Mouse (Mus musculus): ENCODE data around the gene L1cam. TPM values are rescaled to one million over a fixed set of nuclear protein-coding genes. Genes with fewer than 3 reads are reported as not detected.

Gene L1cam
- total and polyA plus RNA-seq, 3 experiments: 2.1 to 3.7 (median 2.9) TPM

DNA sequence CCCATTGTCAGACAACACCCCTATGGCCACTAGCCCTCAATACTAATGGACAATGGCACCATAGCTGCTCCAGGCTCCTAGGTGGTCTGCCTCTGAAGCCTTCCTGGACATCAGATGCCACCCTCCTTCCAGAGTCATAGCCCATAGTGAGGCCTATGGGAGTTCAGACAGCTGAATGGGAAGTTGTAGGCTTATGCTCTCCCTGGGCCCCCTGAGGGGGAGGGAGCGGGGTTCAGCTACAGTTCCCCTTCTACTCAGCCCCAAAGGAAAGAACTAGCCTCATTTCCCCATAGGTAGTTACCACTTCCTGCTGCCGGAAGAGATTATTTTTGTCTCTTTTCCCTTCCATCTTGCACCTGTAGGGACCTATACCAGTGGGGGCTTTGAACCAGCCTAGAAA is 15.7 kb upstream of the L1cam start:
- Histone ChIP-seq H3K27me3 (ENCODE audit: control insufficient read depth, insufficient read depth, low read length) (no peaks in the 10 kb centered on the region), H3K79me2 (replicated peaks; ENCODE audit: control insufficient read depth, insufficient read depth, low read length) (no peaks in the 10 kb centered on the region), H3K4me3 (no peak overlapping the region), H3K4me1 (ENCODE audit: control insufficient read depth, insufficient read depth, low read length) (peaks cover 1% of the 10 kb centered on the region; the same call in 1 of the 2 replicates), H3K27ac (no peak overlapping the region), H3K9ac (ENCODE audit: low read depth, low read length) (no peak overlapping the region), H3K36me3 (ENCODE audit: control insufficient read depth, insufficient read depth, low read length) (no peaks in the 10 kb centered on the region)
- WGBS: 71% methylated on average over 2 of the region's 2 CpGs
- TF ChIP-seq CTCF (IDR thresholded peaks at IDR 0.05): no peak
- no peak for TF ChIP-seq POLR2A (IDR thresholded peaks at IDR 0.05; ENCODE audit: insufficient read depth, low read depth, low read length)
- TF ChIP-seq EP300 (IDR thresholded peaks at IDR 0.05; ENCODE audit: insufficient read depth, low read depth, low read length): no peak
- peak in 1 of 2 experiments; percentile 41 for DNase-seq
- intact Hi-C loops (cut with DNase I): no loop called here

DNA sequence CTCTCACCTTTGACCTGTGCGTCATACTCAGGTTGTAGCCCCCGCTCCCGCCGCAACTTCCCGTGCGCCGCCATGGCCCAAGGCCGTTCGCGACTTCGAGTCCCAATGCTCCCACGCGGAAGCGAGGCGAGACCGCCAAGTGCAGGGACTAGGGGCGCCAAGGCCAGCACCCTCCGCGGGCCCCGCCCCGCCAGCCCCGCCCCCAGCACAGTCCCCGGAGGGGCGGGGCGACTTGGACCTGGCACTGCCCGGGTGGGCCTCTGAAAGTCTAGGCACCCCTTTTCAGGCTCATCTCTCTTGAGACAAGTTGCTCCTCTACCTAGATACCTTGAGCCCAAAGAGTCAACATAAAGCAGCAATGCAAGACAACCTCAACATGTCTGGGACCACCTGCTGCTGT is 15.3 kb upstream of the L1cam start:
- Histone ChIP-seq H3K4me3 (no peak overlapping the region), H3K27ac (no peak overlapping the region), H3K9ac (ENCODE audit: low read depth, low read length) (no peak overlapping the region), H3K4me1 (ENCODE audit: control insufficient read depth, insufficient read depth, low read length) (peaks cover 1% of the 10 kb centered on the region; the same call in 1 of the 2 replicates), H3K27me3 (ENCODE audit: control insufficient read depth, insufficient read depth, low read length) (no peaks in the 10 kb centered on the region), H3K36me3 (ENCODE audit: control insufficient read depth, insufficient read depth, low read length) (no peaks in the 10 kb centered on the region), H3K79me2 (replicated peaks; ENCODE audit: control insufficient read depth, insufficient read depth, low read length) (no peaks in the 10 kb centered on the region)
- DNase-seq: peak in 1 of 2 experiments; percentile 52
- intact Hi-C loops (cut with DNase I): no loop called here
- WGBS: 23% methylated on average over 26 of the region's 26 CpGs
- no peak for TF ChIP-seq POLR2A (IDR thresholded peaks at IDR 0.05; ENCODE audit: insufficient read depth, low read depth, low read length)
- no peak for TF ChIP-seq CTCF (IDR thresholded peaks at IDR 0.05)
- no peak for TF ChIP-seq EP300 (IDR thresholded peaks at IDR 0.05; ENCODE audit: insufficient read depth, low read depth, low read length)

GRCm38 (mm10) chrX:73910451-73910850 is 14.5 kb upstream of the L1cam start:
- no peak for DNase-seq
- peaks cover 1% of the 10 kb centered on the region; the same call in 1 of the 2 replicates for H3K4me1 ChIP-seq (ENCODE audit: control insufficient read depth, insufficient read depth, low read length)
- no peak overlapping the region for H3K9ac ChIP-seq (ENCODE audit: low read depth, low read length)
- intact Hi-C loops (cut with DNase I): no loop called here
- H3K79me2 ChIP-seq (replicated peaks; ENCODE audit: control insufficient read depth, insufficient read depth, low read length): no peaks in the 10 kb centered on the region
- no peaks in the 10 kb centered on the region for H3K27me3 ChIP-seq (ENCODE audit: control insufficient read depth, insufficient read depth, low read length)
- no peaks in the 10 kb centered on the region for H3K36me3 ChIP-seq (ENCODE audit: control insufficient read depth, insufficient read depth, low read length)
- no peak for TF ChIP-seq CTCF (IDR thresholded peaks at IDR 0.05)
- no peak for TF ChIP-seq POLR2A (IDR thresholded peaks at IDR 0.05; ENCODE audit: insufficient read depth, low read depth, low read length)
- TF ChIP-seq EP300 (IDR thresholded peaks at IDR 0.05; ENCODE audit: insufficient read depth, low read depth, low read length): no peak
- H3K27ac ChIP-seq: no peak overlapping the region
- H3K4me3 ChIP-seq: no peak overlapping the region

DNA sequence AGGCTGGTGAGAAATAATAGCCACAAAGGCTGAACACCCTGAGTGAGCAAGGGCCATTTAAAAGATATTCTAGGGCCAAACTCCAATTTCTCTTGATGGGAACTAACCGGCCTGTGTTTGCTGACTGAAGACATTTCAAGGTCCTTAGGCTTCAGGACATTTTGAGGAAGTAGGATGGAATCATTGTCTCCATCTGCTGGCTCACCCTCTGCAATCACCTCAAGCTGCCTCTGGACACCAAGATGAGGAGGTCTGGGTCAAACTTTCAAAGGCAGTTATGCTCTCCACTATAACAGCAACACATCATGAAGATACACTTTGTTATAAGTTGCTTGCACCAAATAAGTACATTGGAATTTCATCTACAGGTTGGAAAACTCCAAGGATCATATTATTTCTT is 14.1 kb upstream of the L1cam start:
- H3K4me1 ChIP-seq (ENCODE audit: control insufficient read depth, insufficient read depth, low read length): peaks cover 1% of the 10 kb centered on the region; the same call in 1 of the 2 replicates
- WGBS: 82% methylated on average over 1 of the region's 1 CpGs
- no peaks in the 10 kb centered on the region for H3K79me2 ChIP-seq (replicated peaks; ENCODE audit: control insufficient read depth, insufficient read depth, low read length)
- no peaks in the 10 kb centered on the region for H3K27me3 ChIP-seq (ENCODE audit: control insufficient read depth, insufficient read depth, low read length)
- DNase-seq: no peak
- no peak overlapping the region for H3K27ac ChIP-seq
- no peak for TF ChIP-seq POLR2A (IDR thresholded peaks at IDR 0.05; ENCODE audit: insufficient read depth, low read depth, low read length)
- TF ChIP-seq CTCF (IDR thresholded peaks at IDR 0.05): no peak
- TF ChIP-seq EP300 (IDR thresholded peaks at IDR 0.05; ENCODE audit: insufficient read depth, low read depth, low read length): no peak
- H3K9ac ChIP-seq (ENCODE audit: low read depth, low read length): no peak overlapping the region
- H3K4me3 ChIP-seq: no peak overlapping the region
- no peaks in the 10 kb centered on the region for H3K36me3 ChIP-seq (ENCODE audit: control insufficient read depth, insufficient read depth, low read length)
- intact Hi-C loops (cut with DNase I): no loop called here

GRCm38 (mm10) chrX:73897959-73898358 is 2.1 kb upstream of the L1cam start:
- intact Hi-C loops (cut with DNase I): no loop called here
- WGBS: 40% methylated on average over 3 of the region's 3 CpGs
- H3K36me3 ChIP-seq (ENCODE audit: control insufficient read depth, insufficient read depth, low read length): no peaks in the 10 kb centered on the region

DNA sequence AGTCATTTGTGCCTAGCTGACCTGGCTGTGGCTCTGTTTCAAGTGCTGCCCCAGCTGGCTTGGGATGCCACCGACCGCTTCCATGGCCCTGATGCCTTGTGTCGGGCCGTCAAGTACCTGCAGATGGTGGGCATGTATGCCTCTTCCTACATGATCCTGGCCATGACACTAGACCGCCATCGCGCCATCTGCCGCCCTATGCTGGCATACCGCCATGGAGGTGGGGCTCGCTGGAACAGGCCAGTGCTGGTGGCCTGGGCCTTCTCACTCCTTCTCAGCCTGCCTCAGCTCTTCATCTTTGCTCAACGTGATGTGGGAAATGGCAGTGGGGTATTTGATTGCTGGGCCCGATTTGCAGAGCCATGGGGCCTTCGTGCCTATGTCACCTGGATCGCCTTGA is 3.1 kb downstream of the L1cam start:
- H3K9ac ChIP-seq (ENCODE audit: low read depth, low read length): no peak overlapping the region
- intact Hi-C loops (cut with DNase I): no loop called here

More at GRCm38 (mm10) chrX:73897959-73898358, 2.1 kb upstream of the L1cam start:
- no peak overlapping the region for H3K9ac ChIP-seq (ENCODE audit: low read depth, low read length)
- no peak overlapping the region for H3K4me3 ChIP-seq
- H3K27ac ChIP-seq: no peak overlapping the region
- H3K79me2 ChIP-seq (replicated peaks; ENCODE audit: control insufficient read depth, insufficient read depth, low read length): no peaks in the 10 kb centered on the region
- TF ChIP-seq EP300 (IDR thresholded peaks at IDR 0.05; ENCODE audit: insufficient read depth, low read depth, low read length) (no peak), POLR2A (IDR thresholded peaks at IDR 0.05; ENCODE audit: insufficient read depth, low read depth, low read length) (no peak), CTCF (IDR thresholded peaks at IDR 0.05) (peak; percentile 36)
- no peaks in the 10 kb centered on the region for H3K4me1 ChIP-seq (ENCODE audit: control insufficient read depth, insufficient read depth, low read length)
- no peaks in the 10 kb centered on the region for H3K27me3 ChIP-seq (ENCODE audit: control insufficient read depth, insufficient read depth, low read length)
- DNase-seq: no peak

More for the DNA sequence above, 3.1 kb downstream of the L1cam start:
- Histone ChIP-seq H3K79me2 (replicated peaks; ENCODE audit: control insufficient read depth, insufficient read depth, low read length) (no peaks in the 10 kb centered on the region), H3K27me3 (ENCODE audit: control insufficient read depth, insufficient read depth, low read length) (no peaks in the 10 kb centered on the region), H3K4me3 (no peak overlapping the region), H3K4me1 (ENCODE audit: control insufficient read depth, insufficient read depth, low read length) (no peaks in the 10 kb centered on the region), H3K36me3 (ENCODE audit: control insufficient read depth, insufficient read depth, low read length) (no peaks in the 10 kb centered on the region), H3K27ac (no peak overlapping the region)
- WGBS: 90% methylated on average over 14 of the region's 14 CpGs
- TF ChIP-seq CTCF (IDR thresholded peaks at IDR 0.05) (no peak), EP300 (IDR thresholded peaks at IDR 0.05; ENCODE audit: insufficient read depth, low read depth, low read length) (no peak), POLR2A (IDR thresholded peaks at IDR 0.05; ENCODE audit: insufficient read depth, low read depth, low read length) (no peak)
- no peak for DNase-seq
